Mouse (Mus musculus) stomach, postnatal 0 days (tissue): ENCODE data around the gene Arid1b. TPM values are rescaled to one million over a fixed set of nuclear protein-coding genes. Genes with fewer than 3 reads are reported as not detected.
"Not testable (repeated sequence)": the region's sequence is repeated elsewhere in the genome, so short reads cannot be mapped to it uniquely, and the experiment has no call there.

Experiments
- ATAC-seq: fragments of 200-750 bp; cut with Nextera tagmentation; 2 replicates; pipeline ENCODE4 v1.8.0; 2017; ENCODE audit not compliant: low FRiP score, low TSS enrichment
- DNase-seq: peaks from one replicate; pipeline ENCODE4 v3.0.0-alpha.2; 2016; ENCODE audit warnings: low spot score
- H3K27ac ChIP-seq: fragments of 300-500 bp; sonication (generic); replicated peaks from 2 replicates; pipeline ENCODE4 v1.5.1; 2014; ENCODE audit warnings: mild to moderate bottlenecking, control low read depth
- H3K27me3 ChIP-seq: fragments of 300-500 bp; sonication (generic); 2 replicates; pipeline ENCODE4 v1.6.1; 2014; ENCODE audit warnings: low read length; ENCODE audit not compliant: control insufficient read depth, insufficient read depth
- H3K36me3 ChIP-seq: fragments of 300-500 bp; sonication (generic); 2 replicates; pipeline ENCODE4 v1.6.1; 2014; ENCODE audit warnings: low read length, mixed read lengths; ENCODE audit not compliant: control insufficient read depth, insufficient read depth
- H3K4me1 ChIP-seq: fragments of 300-500 bp; sonication (generic); replicated peaks from 2 replicates; pipeline ENCODE4 v1.6.1; 2014; ENCODE audit warnings: antibody characterized with exemption; ENCODE audit not compliant: control insufficient read depth, insufficient read depth
- H3K4me2 ChIP-seq: fragments of 300-500 bp; sonication (generic); replicated peaks from 2 replicates; pipeline ENCODE4 v1.6.1; 2014; ENCODE audit warnings: low read depth, mild to moderate bottlenecking, control low read depth, moderate library complexity
- H3K4me3 ChIP-seq: fragments of 300-500 bp; sonication (generic); 2 replicates; pipeline ENCODE4 v1.5.1; 2014; ENCODE audit warnings: low read depth, low read length, control low read depth
- H3K9ac ChIP-seq: fragments of 300-500 bp; sonication (generic); 2 replicates; pipeline ENCODE4 v1.6.1; 2014; ENCODE audit warnings: mild to moderate bottlenecking, low read length, control low read depth, mixed read lengths
- H3K9me3 ChIP-seq: fragments of 300-500 bp; sonication (generic); 2 replicates; pipeline ENCODE4 v1.6.1; 2016; ENCODE audit warnings: low read length; ENCODE audit not compliant: control insufficient read depth
- CTCF ChIP-seq: IDR thresholded peaks from 2 replicates; pipeline ENCODE4 v1.5.1; 2016; ENCODE audit warnings: antibody characterized with exemption, low read depth, mild to moderate bottlenecking, moderate library complexity
- EP300 ChIP-seq: optimal IDR thresholded peaks from 2 replicates; pipeline ENCODE3; 2016; ENCODE audit warnings: antibody characterized with exemption
- WGBS: fragments of 180-500 bp; shearing (Covaris S2); extraction: QIAGEN DNeasy Blood & Tissue Kit; methylation state at CpG from one replicate; pipeline ENCODE4 v1.1.7; 2014; 5-methylcytosine and 5-hydroxymethylcytosine counted together
- polyA plus RNA-seq: library from polyadenylated mRNA; unstranded; fragments of >200 nt; fragmentation: Nextera tagmentation; extraction: Ambion mirVana; gene quantifications from 2 replicates; pipeline ENCODE4 v1.2.1, GENCODE M21; 2015

Arid1b gene
- polyA plus RNA-seq, 1 experiment from 2014 or later, result 5.6 TPM

DNA sequence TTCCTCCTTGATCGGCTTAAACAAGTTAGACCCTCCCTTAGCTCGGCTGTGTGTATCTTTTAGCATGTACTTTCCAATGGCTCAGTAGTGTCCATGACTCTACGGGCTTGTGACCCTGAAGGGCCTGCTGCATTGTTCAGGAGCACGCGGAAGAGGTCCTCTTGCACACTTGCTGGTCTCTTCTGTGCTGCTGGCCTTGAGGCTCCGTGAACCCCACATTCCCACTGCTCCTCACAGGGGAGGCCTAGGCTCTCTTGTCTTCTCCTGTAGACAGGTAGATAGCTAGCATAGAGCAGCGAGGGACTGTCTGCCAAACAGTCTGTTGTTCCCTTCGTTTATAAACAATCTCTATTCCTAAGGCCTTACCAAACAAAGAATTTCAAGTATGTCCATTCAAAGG, 115.2 kb downstream of the Arid1b start:
- H3K27ac ChIP-seq, result no peak overlapping the region
- H3K9ac ChIP-seq, result no peak overlapping the region
- DNase-seq, result no peak
- H3K36me3 ChIP-seq, result no peaks in the 10 kb centered on the region
- H3K4me2 ChIP-seq, result no peak overlapping the region
- no peak for ATAC-seq
- H3K27me3 ChIP-seq, result no peaks in the 10 kb centered on the region
- no peaks in the 10 kb centered on the region for H3K9me3 ChIP-seq
- H3K4me3 ChIP-seq, result no peak overlapping the region
- TF ChIP-seq CTCF, result no peak
- no peak for TF ChIP-seq EP300
- 66% methylated on average over 8 of the region's 8 CpGs for WGBS
- H3K4me1 ChIP-seq, result peaks cover 22% of the 10 kb centered on the region

DNA sequence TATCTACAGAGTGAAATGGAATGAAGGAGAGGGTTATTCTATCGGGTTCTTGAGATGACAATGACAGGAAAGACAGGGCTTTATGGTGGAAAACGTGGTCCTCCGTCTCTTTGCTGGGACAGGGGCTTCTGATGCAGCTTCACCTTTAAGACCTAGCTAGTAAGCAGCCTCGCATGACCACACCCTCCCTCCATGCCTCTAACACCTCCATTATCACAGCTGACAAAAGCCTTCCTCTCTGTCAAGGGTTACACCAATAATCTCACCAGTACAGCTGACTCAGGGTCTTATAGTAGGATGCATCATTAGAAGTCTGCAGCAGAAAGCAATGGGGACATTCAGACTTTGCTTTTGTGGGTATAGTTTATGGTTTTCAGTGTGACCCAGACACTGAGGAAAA, 116.0 kb downstream of the Arid1b start:
- H3K9ac ChIP-seq, result no peak overlapping the region
- H3K27me3 ChIP-seq, result no peaks in the 10 kb centered on the region

DNA sequence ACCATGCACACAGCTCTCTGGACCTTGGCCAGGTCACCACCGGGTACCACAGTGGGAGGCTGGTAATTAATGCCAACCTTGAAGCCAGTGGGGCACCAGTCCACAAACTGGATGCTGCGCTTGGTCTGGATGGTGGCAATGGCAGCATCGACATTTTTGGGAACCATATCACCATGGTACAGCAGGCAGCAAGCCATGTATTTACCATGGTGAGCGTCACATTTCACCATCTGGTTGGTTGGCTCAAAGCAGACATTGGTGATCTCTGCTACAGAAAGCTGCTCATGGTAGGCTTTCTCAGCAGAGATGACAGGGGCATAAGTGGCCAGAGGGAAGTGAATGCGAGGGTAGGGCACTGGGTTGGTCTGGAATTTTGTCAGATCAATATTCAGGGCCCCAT, 116.8 kb downstream of the Arid1b start:
- not testable (repeated sequence) for H3K36me3 ChIP-seq, H3K9ac ChIP-seq, DNase-seq, H3K4me3 ChIP-seq, H3K9me3 ChIP-seq, H3K4me2 ChIP-seq, H3K27me3 ChIP-seq, ATAC-seq, H3K27ac ChIP-seq
- WGBS, result 94% methylated on average over 5 of the region's 5 CpGs
- H3K4me1 ChIP-seq, result peaks cover 20% of the 10 kb centered on the region

More for the DNA sequence above, 116.0 kb downstream of the Arid1b start:
- H3K36me3 ChIP-seq, result no peaks in the 10 kb centered on the region
- WGBS, result 69% methylated on average over 4 of the region's 4 CpGs
- no peak overlapping the region for H3K4me3 ChIP-seq
- no peak overlapping the region for H3K4me2 ChIP-seq
- TF ChIP-seq EP300 (no peak), CTCF (no peak)
- no peaks in the 10 kb centered on the region for H3K9me3 ChIP-seq
- no peak for DNase-seq
- no peak for ATAC-seq
- H3K27ac ChIP-seq, result no peak overlapping the region
- peaks cover 22% of the 10 kb centered on the region for H3K4me1 ChIP-seq

DNA sequence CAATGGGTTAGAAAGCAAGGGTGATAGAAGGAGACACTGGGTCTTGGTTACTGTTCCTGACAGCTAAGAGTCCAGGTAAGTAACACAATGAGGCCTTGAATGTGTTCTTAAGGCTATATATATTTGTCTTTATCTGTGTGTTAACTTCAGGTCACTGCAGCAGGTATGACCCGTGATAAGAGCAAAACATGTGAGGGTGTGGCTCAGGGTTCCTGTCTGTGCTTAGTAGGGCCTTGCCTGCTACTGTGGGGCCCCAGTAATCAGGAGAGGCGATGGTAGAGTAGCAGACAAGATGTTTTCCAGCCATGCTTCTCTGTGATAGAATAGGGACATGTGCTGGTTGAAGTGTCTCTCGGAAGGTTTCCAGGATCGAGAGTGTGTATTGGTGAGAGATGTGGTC, 118.0 kb downstream of the Arid1b start:
- Histone ChIP-seq H3K9me3 (no peaks in the 10 kb centered on the region), H3K4me1 (peaks cover 15% of the 10 kb centered on the region), H3K27ac (no peak overlapping the region), H3K36me3 (no peaks in the 10 kb centered on the region), H3K4me2 (no peak overlapping the region), H3K4me3 (no peak overlapping the region), H3K9ac (no peak overlapping the region), H3K27me3 (no peaks in the 10 kb centered on the region)
- DNase-seq (no peak), ATAC-seq (no peak)
- no peak for TF ChIP-seq CTCF
- TF ChIP-seq EP300, result no peak
- WGBS, result 71% methylated on average over 4 of the region's 4 CpGs

DNA sequence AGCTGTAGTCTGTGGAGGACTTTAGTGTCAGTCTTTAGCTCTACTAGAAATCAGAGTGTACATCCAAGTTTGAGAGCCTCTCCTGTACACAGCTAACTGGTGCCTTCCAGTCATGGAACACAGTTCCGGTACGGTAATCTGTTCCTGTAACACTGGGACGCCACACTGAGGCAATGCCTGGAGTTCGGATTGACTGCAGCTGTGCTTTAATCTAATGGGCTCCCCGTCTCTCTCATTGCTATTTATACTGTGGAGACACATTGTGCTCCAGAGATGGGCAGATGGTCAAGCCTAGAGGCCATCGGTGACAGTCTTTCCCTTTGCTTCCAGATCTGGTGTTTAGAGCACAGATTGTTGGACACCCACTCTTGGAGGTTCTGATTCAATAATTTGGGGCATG, 121.8 kb downstream of the Arid1b start:
- no peak overlapping the region for H3K4me2 ChIP-seq
- no peaks in the 10 kb centered on the region for H3K27me3 ChIP-seq
- no peak overlapping the region for H3K9ac ChIP-seq
- 73% methylated on average over 6 of the region's 6 CpGs for WGBS
- H3K9me3 ChIP-seq, result no peaks in the 10 kb centered on the region
- no peak overlapping the region for H3K27ac ChIP-seq
- H3K36me3 ChIP-seq, result no peaks in the 10 kb centered on the region
- H3K4me1 ChIP-seq, result peaks cover 7% of the 10 kb centered on the region; the same call in 1 of the 2 replicates
- no peak for TF ChIP-seq EP300
- peak; percentile 11; the same call in 1 of the 2 replicates for TF ChIP-seq CTCF
- ATAC-seq (no peak), DNase-seq (no peak)
- no peak overlapping the region for H3K4me3 ChIP-seq

DNA sequence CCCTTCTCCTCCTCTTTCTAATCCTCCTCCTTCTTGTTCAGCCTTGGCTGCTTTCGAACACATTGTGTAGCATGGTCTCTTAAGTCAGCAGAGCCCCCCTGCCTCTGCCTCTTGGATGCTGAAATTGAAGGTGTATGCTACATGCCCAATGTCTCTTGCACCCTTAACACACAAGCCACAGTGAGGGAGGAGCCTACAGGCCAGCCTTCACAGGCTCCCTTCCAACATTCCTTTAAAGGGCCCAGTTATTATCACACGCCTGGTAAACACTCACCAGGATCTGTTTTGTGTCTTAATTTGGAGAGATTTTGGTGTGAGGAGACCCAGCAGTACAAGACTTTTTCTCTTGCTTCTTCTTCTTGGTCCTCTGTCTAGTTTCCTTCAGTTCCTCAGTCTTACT, 122.9 kb downstream of the Arid1b start:
- Histone ChIP-seq H3K4me1 (peaks cover 5% of the 10 kb centered on the region), H3K4me3 (no peak overlapping the region), H3K9me3 (no peaks in the 10 kb centered on the region), H3K4me2 (no peak overlapping the region), H3K27ac (peak overlapping the region; percentile 53; the same call in 1 of the 2 replicates), H3K36me3 (no peaks in the 10 kb centered on the region), H3K9ac (no peak overlapping the region), H3K27me3 (no peaks in the 10 kb centered on the region)
- WGBS, result 53% methylated on average over 2 of the region's 2 CpGs
- DNase-seq, result no peak
- 0 out of 2 replicates have a peak, but pooled peaks have one; percentile 60 for ATAC-seq
- TF ChIP-seq CTCF (no peak), EP300 (no peak)
